Mouse (Mus musculus) heart, adult 2 months (tissue): ENCODE measurements at regions not wholly inside any gene's neighbourhood (a gene's known extent, or its start where the extent isn't known, plus 50 kb on each side); places are given as distances from the start of the nearest gene placed in this dataset.
"Not testable (repeated sequence)": the region's sequence is repeated elsewhere in the genome, so short reads cannot be mapped to it uniquely, and the experiment has no call there.

Experiments
- CTCF ChIP-seq: fragments of 200-600 bp; IDR thresholded peaks from 2 replicates; pipeline ENCODE4 v1.8.1; 2022; ENCODE audit warnings: antibody characterized with exemption, mild to moderate bottlenecking, moderate library complexity
- EP300 ChIP-seq: fragments of 200-500 bp; IDR thresholded peaks from 2 replicates; pipeline ENCODE4 v1.6.1; 2011; ENCODE audit warnings: low read depth, low read length, control low read depth; ENCODE audit not compliant: insufficient read depth
- POLR2A ChIP-seq: fragments of 200-500 bp; IDR thresholded peaks from 2 replicates; pipeline ENCODE4 v1.6.1; 2011; ENCODE audit warnings: mild to moderate bottlenecking, low read depth, low read length, control low read depth; ENCODE audit not compliant: insufficient read depth

DNA sequence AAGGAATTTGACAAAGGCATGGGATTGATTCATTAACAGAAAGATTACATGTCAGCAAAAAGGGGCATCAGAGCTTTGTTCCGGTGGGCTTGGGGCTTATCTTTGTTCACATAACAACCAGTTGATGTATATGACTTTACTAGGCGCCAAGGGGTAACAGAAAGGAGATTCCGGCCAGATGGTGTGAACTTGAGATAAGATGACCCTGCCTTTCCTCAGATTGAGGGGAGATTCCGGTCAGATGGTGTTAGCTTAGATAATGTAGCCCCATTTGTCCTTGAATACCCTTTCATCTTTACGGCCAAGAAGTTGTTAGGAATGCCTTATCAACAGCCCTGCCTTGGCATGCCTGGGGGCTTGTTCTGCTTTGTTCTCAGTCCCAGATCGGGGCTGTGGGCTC is 183.4 kb upstream of the Myo3a start:
- not testable (repeated sequence) for TF ChIP-seq CTCF, POLR2A, EP300
